Mouse (Mus musculus) midbrain, embryonic 15.5 days (tissue): Measurements from ENCODE around the gene Htr5a. TPM values are rescaled to one million over a fixed set of nuclear protein-coding genes. Genes with fewer than 3 reads are reported as not detected.

Experiments used
- ATAC-seq: fragments of 200-750 bp; cut with Nextera tagmentation; replicated peaks from 2 replicates; pipeline ENCODE4 v1.8.0; 2017; ENCODE audit warnings: moderate TSS enrichment
- H3K27ac ChIP-seq: fragments of 300-500 bp; sonication (generic); 2 replicates; pipeline ENCODE4 v1.5.1; 2015; ENCODE audit warnings: mild to moderate bottlenecking, inconsistent platforms
- H3K27me3 ChIP-seq: fragments of 300-500 bp; sonication (generic); replicated peaks from 2 replicates; pipeline ENCODE4 v1.6.1; 2015; ENCODE audit warnings: inconsistent platforms
- H3K36me3 ChIP-seq: fragments of 300-500 bp; sonication (generic); replicated peaks from 2 replicates; pipeline ENCODE4 v1.6.1; 2015; ENCODE audit warnings: inconsistent platforms
- H3K4me1 ChIP-seq: fragments of 300-500 bp; sonication (generic); 2 replicates; pipeline ENCODE4 v1.6.1; 2015; ENCODE audit warnings: inconsistent platforms
- H3K4me2 ChIP-seq: fragments of 300-500 bp; sonication (generic); 2 replicates; pipeline ENCODE4 v1.6.1; 2015; ENCODE audit warnings: inconsistent platforms, mild to moderate bottlenecking, moderate library complexity
- H3K4me3 ChIP-seq: fragments of 300-500 bp; sonication (generic); 2 replicates; pipeline ENCODE4 v1.5.1; 2015; ENCODE audit warnings: mild to moderate bottlenecking, inconsistent platforms
- H3K9ac ChIP-seq: fragments of 300-500 bp; sonication (generic); 2 replicates; pipeline ENCODE4 v1.6.1; 2015; ENCODE audit warnings: mild to moderate bottlenecking, inconsistent platforms
- H3K9me3 ChIP-seq: fragments of 300-500 bp; sonication (generic); 2 replicates; pipeline ENCODE4 v1.6.1; 2016; ENCODE audit warnings: inconsistent platforms
- WGBS: fragments of 180-500 bp; shearing (Covaris S2); methylation state at CpG from one replicate; pipeline ENCODE4 v1.1.7; 2015; ENCODE audit warnings: mixed read lengths; 5-methylcytosine and 5-hydroxymethylcytosine counted together
- polyA plus RNA-seq: library from polyadenylated mRNA; unstranded; fragments of >200 nt; fragmentation: Nextera tagmentation; extraction: Ambion mirVana; gene quantifications from 2 replicates; pipeline ENCODE4 v1.2.1, GENCODE M21; 2015

The Htr5a gene
- polyA plus RNA-seq, 1 experiment from 2014 or later, result 1.6 TPM

GRCm38 (mm10) chr5:27854290-27854689, 12.3 kb downstream of the Htr5a start:
- Histone ChIP-seq H3K27me3 (no peaks in the 10 kb centered on the region), H3K36me3 (no peaks in the 10 kb centered on the region), H3K4me1 (no peaks in the 10 kb centered on the region), H3K4me2 (no peak overlapping the region), H3K9me3 (no peaks in the 10 kb centered on the region), H3K4me3 (no peak overlapping the region), H3K27ac (no peak overlapping the region), H3K9ac (no peak overlapping the region)
- WGBS, result 63% methylated on average over 1 of the region's 1 CpGs
- ATAC-seq, result no peak

GRCm38 (mm10) chr5:27855726-27856125, 13.8 kb downstream of the Htr5a start:
- 80% methylated on average over 2 of the region's 2 CpGs for whole genome bisulfite sequencing
- Histone ChIP-seq H3K9me3 (no peaks in the 10 kb centered on the region), H3K27ac (no peak overlapping the region), H3K4me3 (no peak overlapping the region), H3K9ac (no peak overlapping the region), H3K27me3 (no peaks in the 10 kb centered on the region), H3K4me1 (no peaks in the 10 kb centered on the region), H3K4me2 (no peak overlapping the region), H3K36me3 (no peaks in the 10 kb centered on the region)
- no peak for ATAC-seq

- no peaks in the 10 kb centered on the region for H3K9me3 ChIP-seq
- no peaks in the 10 kb centered on the region for H3K27me3 ChIP-seq
- 35% methylated on average over 8 of the region's 8 CpGs for WGBS
- no peak overlapping the region for H3K4me3 ChIP-seq
- H3K27ac ChIP-seq, result peak overlapping the region; percentile 60; the same call in 1 of the 2 replicates
- peaks cover 14% of the 10 kb centered on the region for H3K4me1 ChIP-seq
- no peak overlapping the region for H3K4me2 ChIP-seq
- no peak overlapping the region for H3K9ac ChIP-seq
- ATAC-seq, result peak; percentile 95
- H3K36me3 ChIP-seq, result no peaks in the 10 kb centered on the region
Measured at GRCm38 (mm10) chr5:27873240-27874082, 31.5 kb downstream of the Htr5a start.

- H3K9me3 ChIP-seq, result no peaks in the 10 kb centered on the region
- WGBS, result 86% methylated on average over 5 of the region's 5 CpGs
- H3K27me3 ChIP-seq, result no peaks in the 10 kb centered on the region
- peak; percentile 9; the same call in 1 of the 2 replicates for ATAC-seq
- H3K27ac ChIP-seq, result peak overlapping the region; percentile 60; the same call in 1 of the 2 replicates
- H3K4me3 ChIP-seq, result no peak overlapping the region
- no peak overlapping the region for H3K9ac ChIP-seq
- H3K4me2 ChIP-seq, result no peak overlapping the region
- peaks cover 14% of the 10 kb centered on the region for H3K4me1 ChIP-seq
- no peaks in the 10 kb centered on the region for H3K36me3 ChIP-seq
Measured at GRCm38 (mm10) chr5:27874211-27874610, 32.3 kb downstream of the Htr5a start.

- no peak overlapping the region for H3K4me3 ChIP-seq
- ATAC-seq, result no peak
- H3K4me1 ChIP-seq, result peaks cover 14% of the 10 kb centered on the region
- no peak overlapping the region for H3K4me2 ChIP-seq
- 58% methylated on average over 4 of the region's 4 CpGs for WGBS
- no peak overlapping the region for H3K9ac ChIP-seq
- H3K27ac ChIP-seq, result no peak overlapping the region
- H3K9me3 ChIP-seq, result no peaks in the 10 kb centered on the region
- no peaks in the 10 kb centered on the region for H3K36me3 ChIP-seq
- no peaks in the 10 kb centered on the region for H3K27me3 ChIP-seq
Measured at GRCm38 (mm10) chr5:27875341-27876105, 33.6 kb downstream of the Htr5a start.

- no peak for ATAC-seq
- Histone ChIP-seq H3K27me3 (no peaks in the 10 kb centered on the region), H3K9ac (no peak overlapping the region), H3K4me1 (peaks cover 9% of the 10 kb centered on the region), H3K9me3 (no peaks in the 10 kb centered on the region), H3K36me3 (no peaks in the 10 kb centered on the region), H3K4me2 (no peak overlapping the region), H3K4me3 (no peak overlapping the region), H3K27ac (no peak overlapping the region)
- 87% methylated on average over 5 of the region's 5 CpGs for WGBS
Measured at GRCm38 (mm10) chr5:27878356-27878755, 36.4 kb downstream of the Htr5a start.

- WGBS, result 83% methylated on average over 3 of the region's 3 CpGs
- Histone ChIP-seq H3K9ac (no peak overlapping the region), H3K36me3 (no peaks in the 10 kb centered on the region), H3K27ac (no peak overlapping the region), H3K9me3 (no peaks in the 10 kb centered on the region), H3K4me2 (no peak overlapping the region), H3K27me3 (no peaks in the 10 kb centered on the region), H3K4me1 (no peaks in the 10 kb centered on the region), H3K4me3 (no peak overlapping the region)
- no peak for ATAC-seq
Measured at GRCm38 (mm10) chr5:27879726-27880125, 37.8 kb downstream of the Htr5a start.

GRCm38 (mm10) chr5:27880329-27881036, 38.5 kb downstream of the Htr5a start:
- 72% methylated on average over 3 of the region's 3 CpGs for WGBS
- ATAC-seq, result no peak

GRCm38 (mm10) chr5:27881261-27881660, 39.3 kb downstream of the Htr5a start:
- no peaks in the 10 kb centered on the region for H3K27me3 ChIP-seq
- no peaks in the 10 kb centered on the region for H3K4me1 ChIP-seq
- H3K27ac ChIP-seq, result no peak overlapping the region
- no peak for ATAC-seq
- no peak overlapping the region for H3K4me2 ChIP-seq
- H3K36me3 ChIP-seq, result no peaks in the 10 kb centered on the region
- H3K9ac ChIP-seq, result no peak overlapping the region
- 69% methylated on average over 2 of the region's 2 CpGs for WGBS
- H3K4me3 ChIP-seq, result no peak overlapping the region
- H3K9me3 ChIP-seq, result no peaks in the 10 kb centered on the region

More at GRCm38 (mm10) chr5:27880329-27881036, 38.5 kb downstream of the Htr5a start:
- Histone ChIP-seq H3K9ac (no peak overlapping the region), H3K4me1 (no peaks in the 10 kb centered on the region), H3K36me3 (no peaks in the 10 kb centered on the region), H3K9me3 (no peaks in the 10 kb centered on the region), H3K4me2 (no peak overlapping the region), H3K4me3 (no peak overlapping the region), H3K27me3 (no peaks in the 10 kb centered on the region), H3K27ac (no peak overlapping the region)

- Histone ChIP-seq H3K4me1 (no peaks in the 10 kb centered on the region), H3K27me3 (no peaks in the 10 kb centered on the region), H3K36me3 (no peaks in the 10 kb centered on the region), H3K9ac (no peak overlapping the region), H3K4me3 (no peak overlapping the region), H3K27ac (no peak overlapping the region), H3K9me3 (no peaks in the 10 kb centered on the region), H3K4me2 (no peak overlapping the region)
- 92% methylated on average over 3 of the region's 3 CpGs for WGBS
- ATAC-seq, result no peak
Measured at GRCm38 (mm10) chr5:27888080-27888479, 46.1 kb downstream of the Htr5a start.

GRCm38 (mm10) chr5:27895961-27896360, 54.0 kb downstream of the Htr5a start:
- Histone ChIP-seq H3K4me1 (no peaks in the 10 kb centered on the region), H3K27ac (no peak overlapping the region), H3K4me3 (no peak overlapping the region), H3K27me3 (no peaks in the 10 kb centered on the region), H3K4me2 (no peak overlapping the region), H3K9me3 (no peaks in the 10 kb centered on the region), H3K9ac (no peak overlapping the region), H3K36me3 (no peaks in the 10 kb centered on the region)
- no peak for ATAC-seq
- WGBS, result 94% methylated on average over 3 of the region's 3 CpGs

GRCm38 (mm10) chr5:27899756-27900155, 57.8 kb downstream of the Htr5a start:
- H3K36me3 ChIP-seq, result no peaks in the 10 kb centered on the region
- no peaks in the 10 kb centered on the region for H3K4me1 ChIP-seq
- ATAC-seq, result no peak
- no peak overlapping the region for H3K4me2 ChIP-seq
- H3K9ac ChIP-seq, result no peak overlapping the region
- H3K27ac ChIP-seq, result no peak overlapping the region
- no peaks in the 10 kb centered on the region for H3K9me3 ChIP-seq
- no peak overlapping the region for H3K4me3 ChIP-seq
- H3K27me3 ChIP-seq, result no peaks in the 10 kb centered on the region
- WGBS, result 86% methylated on average over 2 of the region's 2 CpGs
